Mouse (Mus musculus) adrenal gland, adult 8-10 months (tissue): Measurements from ENCODE around the gene Uqcc2. TPM values are rescaled to one million over a fixed set of nuclear protein-coding genes. Genes with fewer than 3 reads are reported as not detected.
A peak's percentile ranks its signal among the peaks of the same experiment; 100 is the strongest.

Experiments used
- DNase-seq: peaks from one replicate; pipeline ENCODE4 v3.0.0; 2022
- total RNA-seq, 4 experiments: library from RNA; stranded (reverse); gene quantifications; 2 replicates each; pipeline ENCODE4 v1.2.4; 2022

Gene Uqcc2
- total RNA-seq, 4 experiments from 2014 or later: 252 to 380 (median 304) TPM

GRCm38 (mm10) chr17:27122701-27123100 is 11.0 kb downstream of the Uqcc2 start:
- no peak for DNase-seq

DNA sequence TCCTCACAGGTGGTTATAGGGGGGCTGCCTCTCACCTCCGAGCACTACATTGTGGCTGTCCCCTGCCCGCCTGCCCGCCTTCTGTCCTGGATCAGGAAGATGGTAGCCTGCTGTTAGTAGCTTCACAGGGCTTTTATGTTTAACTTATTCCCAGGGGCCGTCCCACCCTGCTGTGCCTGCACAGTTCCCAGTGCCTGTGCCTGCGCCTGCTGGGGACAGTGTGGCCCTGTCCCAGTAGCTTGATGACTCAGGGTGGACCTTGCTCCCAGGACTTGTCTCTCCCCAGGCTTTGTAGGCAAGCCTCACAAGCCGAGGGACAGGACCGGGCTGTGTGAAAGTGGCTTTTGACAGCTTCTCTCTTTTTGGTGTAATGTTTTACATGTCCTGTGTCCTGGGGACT is 11.9 kb downstream of the Uqcc2 start:
- no peak for DNase-seq

DNA sequence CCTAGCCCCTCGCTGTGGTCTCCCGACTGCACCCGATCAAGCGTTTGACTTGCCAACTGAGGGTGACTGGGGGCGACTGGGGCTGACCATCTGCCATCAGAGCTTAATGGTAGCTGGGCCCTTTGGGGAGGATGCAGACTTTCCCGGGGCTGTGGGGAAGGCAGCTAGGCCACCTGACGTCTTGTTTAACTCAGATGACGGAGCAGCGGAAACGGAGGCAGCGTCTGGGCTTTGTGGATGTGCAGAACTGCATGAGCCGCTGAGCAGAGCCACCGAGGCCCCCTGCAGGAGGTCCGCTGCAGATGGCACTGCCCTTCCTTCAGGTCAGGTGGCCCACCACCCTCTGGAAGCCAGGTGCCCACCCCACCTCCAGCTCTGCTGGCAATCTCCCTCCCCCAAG is 12.4 kb downstream of the Uqcc2 start:
- no peak for DNase-seq

GRCm38 (mm10) chr17:27120561-27121024 is 13.1 kb downstream of the Uqcc2 start:
- DNase-seq: no peak

- no peak for DNase-seq
These were observed 13.8 kb downstream of the Uqcc2 start for GRCm38 (mm10) chr17:27119954-27120353.

DNA sequence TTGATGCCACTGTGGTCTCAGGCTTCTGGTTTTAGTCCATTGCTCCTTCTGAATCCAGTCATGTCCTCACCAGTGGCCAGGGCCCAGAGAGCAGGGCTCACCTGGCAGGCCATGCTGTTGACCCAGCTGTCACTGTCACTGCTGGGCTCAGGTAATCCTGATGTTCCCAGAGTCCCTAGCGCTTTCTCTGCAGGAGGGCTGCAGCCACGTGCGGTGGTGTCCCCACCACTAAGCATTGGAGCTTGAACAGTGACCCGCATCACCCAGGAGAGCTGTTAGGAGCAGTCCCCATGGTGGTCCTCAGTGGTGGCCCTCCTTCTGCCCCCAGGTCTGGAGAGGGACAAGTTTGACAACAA is 14.2 kb downstream of the Uqcc2 start:
- DNase-seq: no peak

GRCm38 (mm10) chr17:27118676-27119539 is 14.8 kb downstream of the Uqcc2 start:
- no peak for DNase-seq

- DNase-seq: no peak
These were observed 23.6 kb downstream of the Uqcc2 start for GRCm38 (mm10) chr17:27110072-27110471.

- no peak for DNase-seq
These were observed 25.8 kb downstream of the Uqcc2 start for GRCm38 (mm10) chr17:27107936-27108335.

GRCm38 (mm10) chr17:27106745-27107144 is 27.0 kb downstream of the Uqcc2 start:
- DNase-seq: no peak

- no peak for DNase-seq
These were observed 27.8 kb downstream of the Uqcc2 start for GRCm38 (mm10) chr17:27105698-27106470.

DNA sequence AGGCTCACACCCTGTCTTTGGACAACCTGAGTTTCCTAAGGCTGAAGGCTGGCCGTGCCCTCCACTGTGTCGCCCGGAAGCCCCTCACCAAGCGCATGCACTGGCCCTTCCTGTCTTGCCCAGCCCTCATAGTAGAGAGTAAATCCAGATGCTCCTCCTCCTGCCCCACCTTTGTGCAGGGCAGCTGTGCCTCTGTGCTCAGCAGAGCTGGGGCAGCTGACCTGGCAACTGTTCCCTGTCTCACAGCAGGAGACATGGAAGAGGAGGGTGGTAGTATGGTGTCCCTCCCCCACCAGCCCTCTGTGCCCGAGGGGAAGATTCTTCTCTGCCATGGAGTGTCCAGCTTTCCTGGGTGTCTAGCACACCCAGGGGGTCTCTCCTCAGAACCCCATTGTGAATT is 32.0 kb downstream of the Uqcc2 start:
- no peak for DNase-seq

- no peak for DNase-seq
These were observed 38.0 kb downstream of the Uqcc2 start for GRCm38 (mm10) chr17:27095690-27096089.

GRCm38 (mm10) chr17:27090068-27090467 is 43.6 kb downstream of the Uqcc2 start:
- DNase-seq: no peak

GRCm38 (mm10) chr17:27087426-27087825 is 46.3 kb downstream of the Uqcc2 start:
- no peak for DNase-seq

DNA sequence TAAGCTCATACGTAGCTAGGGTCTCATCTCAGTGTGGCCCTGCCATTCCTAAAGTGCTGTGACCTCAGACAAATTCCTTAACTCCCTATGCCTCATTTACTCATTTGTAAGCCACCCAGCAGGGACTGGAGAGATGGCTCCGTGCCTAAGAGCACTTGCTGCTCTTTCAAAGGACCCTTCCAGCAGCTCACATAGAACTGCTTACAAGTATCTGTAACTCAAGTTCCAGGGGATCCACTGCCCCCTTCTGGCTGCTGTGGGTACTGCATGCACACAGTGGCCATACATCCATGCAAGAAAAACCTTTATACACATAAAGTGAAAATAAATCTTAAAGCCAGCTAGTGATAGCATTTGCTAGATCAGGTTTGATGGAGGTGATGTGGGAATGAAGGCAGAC is 48.0 kb downstream of the Uqcc2 start:
- DNase-seq: no peak

DNA sequence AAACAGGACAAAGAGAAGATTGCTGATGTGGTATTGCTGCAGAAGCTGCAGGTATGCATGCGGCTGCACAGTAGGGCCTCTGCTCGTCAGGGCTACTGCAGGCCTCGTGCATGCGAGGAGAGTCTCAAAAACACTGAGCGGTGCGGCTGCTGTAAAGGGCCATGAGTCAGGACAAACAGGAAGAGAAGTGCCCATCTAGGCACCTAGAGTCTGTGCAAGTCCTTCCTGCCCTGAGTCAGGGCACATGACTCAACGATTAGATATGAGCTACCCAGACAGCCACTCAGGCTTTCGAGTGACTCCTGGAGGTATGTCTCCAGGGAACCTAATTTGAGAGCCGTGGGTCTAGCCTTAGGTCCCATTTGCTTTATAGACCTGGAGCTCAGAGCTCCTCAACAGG is 50.1 kb downstream of the Uqcc2 start:
- peak; percentile 27 for DNase-seq

DNA sequence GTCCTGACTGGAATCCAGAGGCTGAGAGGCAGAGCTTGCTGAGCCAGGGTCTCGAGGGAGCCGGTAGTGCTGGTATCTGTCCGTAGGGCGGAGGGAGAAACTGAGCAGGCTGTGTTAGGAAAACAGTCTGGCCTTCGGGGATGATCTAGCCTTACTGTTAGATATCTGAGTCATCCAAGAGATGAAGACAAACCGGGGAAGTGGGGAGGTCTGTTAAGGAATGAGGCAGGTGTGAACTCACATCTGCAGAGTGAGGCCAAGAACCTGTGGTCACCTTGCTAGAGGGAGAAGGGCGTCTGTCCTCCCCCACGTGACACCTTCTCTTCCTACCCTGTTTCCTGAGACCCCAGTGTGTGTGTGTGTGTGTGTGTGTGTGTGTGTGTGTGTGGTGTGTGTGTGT is 50.9 kb downstream of the Uqcc2 start:
- DNase-seq: no peak

GRCm38 (mm10) chr17:27081868-27082267 is 51.8 kb downstream of the Uqcc2 start:
- no peak for DNase-seq

- DNase-seq: no peak
These were observed 55.2 kb downstream of the Uqcc2 start for GRCm38 (mm10) chr17:27078499-27078898.

DNA sequence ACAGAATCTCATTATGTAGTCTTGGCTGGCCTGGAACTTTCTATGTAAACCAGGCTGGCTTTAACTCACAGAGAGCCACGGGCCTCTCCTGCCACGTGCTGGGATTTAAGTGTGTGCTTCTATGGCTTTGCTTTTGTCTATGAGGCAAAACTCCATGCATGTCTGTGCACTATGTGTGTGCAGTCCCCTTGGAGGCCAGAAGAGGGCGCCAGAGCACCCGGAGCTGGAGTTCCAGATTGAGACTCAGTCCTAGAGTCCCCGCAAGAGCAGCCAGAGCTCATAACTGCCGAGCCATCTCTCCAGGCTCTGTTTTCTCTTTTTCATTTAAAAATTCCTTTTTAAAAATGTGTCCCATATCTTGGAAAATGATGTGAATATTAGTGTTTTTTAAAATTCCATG is 55.8 kb downstream of the Uqcc2 start:
- no peak for DNase-seq

DNA sequence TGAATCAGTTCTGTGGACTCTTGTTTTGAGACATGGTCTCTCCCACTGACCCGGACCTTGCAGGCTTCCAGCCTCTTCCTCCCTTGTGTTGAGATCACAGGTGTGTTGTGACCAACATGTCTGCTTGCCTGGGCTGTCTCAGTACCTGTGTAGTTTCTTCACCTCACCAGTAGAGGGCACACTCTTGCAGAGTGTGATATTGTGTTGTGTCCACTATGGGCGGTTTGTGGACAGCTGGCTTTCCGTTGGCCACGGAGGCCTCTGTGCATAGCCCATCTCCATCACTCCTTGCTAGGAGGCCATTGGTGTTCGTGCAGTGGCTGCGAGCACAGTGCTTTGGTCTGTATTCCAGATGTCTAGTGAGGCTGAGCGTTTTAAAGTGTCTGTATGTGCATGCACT is 56.6 kb downstream of the Uqcc2 start:
- no peak for DNase-seq

DNA sequence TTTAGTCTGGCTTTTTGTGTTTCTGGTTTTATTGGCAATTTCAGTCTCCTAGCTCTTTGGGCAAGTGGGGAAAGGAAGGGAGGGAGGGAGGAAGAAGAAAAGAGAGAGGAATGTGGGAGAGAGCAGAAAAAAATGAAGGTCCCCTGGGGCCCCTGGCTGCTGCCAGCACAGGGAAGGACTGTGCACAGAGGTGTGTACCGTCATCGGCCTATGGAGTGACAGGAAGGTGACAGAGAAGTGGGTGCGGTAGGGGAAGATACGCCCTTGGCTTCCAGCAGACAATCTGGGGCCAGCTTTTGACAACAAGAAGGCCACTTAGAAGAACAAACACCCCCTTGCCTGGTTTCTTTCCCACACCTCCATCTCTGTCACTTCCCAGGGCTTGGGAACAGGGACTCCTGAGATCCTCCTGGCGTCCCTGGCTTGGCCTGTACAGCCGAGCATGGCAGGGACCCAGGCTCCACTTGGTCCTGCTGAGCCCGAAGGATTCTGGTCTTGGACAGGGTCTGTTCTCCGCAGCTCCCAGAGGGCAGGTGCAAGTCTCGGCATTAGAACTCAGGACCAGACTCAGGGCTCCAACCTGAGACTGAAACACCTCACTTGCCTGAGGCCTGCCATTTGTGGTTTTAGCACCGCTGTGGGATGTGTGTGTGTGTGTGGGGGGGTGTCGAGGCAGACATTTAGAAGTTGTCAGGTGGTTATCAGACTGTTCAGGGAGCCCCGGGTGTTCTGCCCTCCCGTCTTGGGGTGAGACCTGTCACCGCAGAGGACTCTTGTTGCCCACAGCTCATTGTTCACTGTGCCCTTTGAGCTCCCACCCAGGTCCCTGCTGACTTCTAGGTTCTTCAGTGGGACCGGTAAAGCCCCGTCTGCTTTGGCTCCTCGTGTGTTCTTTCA is 58.6 kb downstream of the Uqcc2 start:
- DNase-seq: no peak
